Mouse (Mus musculus) bone marrow, adult 2 months (tissue): ENCODE data around the gene CK137956. TPM values are rescaled to one million over a fixed set of nuclear protein-coding genes. Genes with fewer than 3 reads are reported as not detected.

ENCODE experiments used
- H3K27ac ChIP-seq: fragments of 200-500 bp; 2 replicates; pipeline ENCODE4 v1.5.1; 2012; ENCODE audit warnings: low read depth, mild to moderate bottlenecking, control low read depth, inconsistent platforms, low read length; ENCODE audit not compliant: control insufficient read depth, poor library complexity, insufficient read depth
- H3K4me1 ChIP-seq: fragments of 200-500 bp; 2 replicates; pipeline ENCODE4 v1.6.1; 2011; ENCODE audit warnings: low read length; ENCODE audit not compliant: control insufficient read depth, insufficient read depth
- H3K4me3 ChIP-seq: fragments of 200-500 bp; replicated peaks from 2 replicates; pipeline ENCODE3; 2011; ENCODE audit warnings: mild to moderate bottlenecking, low read depth, low read length, control low read depth; ENCODE audit not compliant: control insufficient read depth
- CTCF ChIP-seq: fragments of 200-500 bp; IDR thresholded peaks from 2 replicates; pipeline ENCODE4 v1.5.1; 2011; ENCODE audit warnings: low read length, control low read depth; ENCODE audit not compliant: control insufficient read depth, insufficient read depth
- POLR2A ChIP-seq: fragments of 200-500 bp; IDR thresholded peaks from 2 replicates; pipeline ENCODE4 v1.6.1; 2011; ENCODE audit warnings: low read depth, mild to moderate bottlenecking, control low read depth, low read length, borderline replicate concordance; ENCODE audit not compliant: control insufficient read depth
- WGBS: fragments of 180-500 bp; shearing (Covaris S2); methylation state at CpG from one replicate; pipeline ENCODE4 v1.1.7; 2018; 5-methylcytosine and 5-hydroxymethylcytosine counted together
- polyA plus RNA-seq: library from polyadenylated mRNA; stranded (reverse); fragments of >200 nt; gene quantifications from 2 replicates; pipeline ENCODE4 v1.2.4, GENCODE M21; 2011; ENCODE audit warnings: low replicate concordance; ENCODE audit not compliant: missing spikeins, insufficient read depth, insufficient read length

Gene CK137956
- not detected in 2 replicates for polyA plus RNA-seq

DNA sequence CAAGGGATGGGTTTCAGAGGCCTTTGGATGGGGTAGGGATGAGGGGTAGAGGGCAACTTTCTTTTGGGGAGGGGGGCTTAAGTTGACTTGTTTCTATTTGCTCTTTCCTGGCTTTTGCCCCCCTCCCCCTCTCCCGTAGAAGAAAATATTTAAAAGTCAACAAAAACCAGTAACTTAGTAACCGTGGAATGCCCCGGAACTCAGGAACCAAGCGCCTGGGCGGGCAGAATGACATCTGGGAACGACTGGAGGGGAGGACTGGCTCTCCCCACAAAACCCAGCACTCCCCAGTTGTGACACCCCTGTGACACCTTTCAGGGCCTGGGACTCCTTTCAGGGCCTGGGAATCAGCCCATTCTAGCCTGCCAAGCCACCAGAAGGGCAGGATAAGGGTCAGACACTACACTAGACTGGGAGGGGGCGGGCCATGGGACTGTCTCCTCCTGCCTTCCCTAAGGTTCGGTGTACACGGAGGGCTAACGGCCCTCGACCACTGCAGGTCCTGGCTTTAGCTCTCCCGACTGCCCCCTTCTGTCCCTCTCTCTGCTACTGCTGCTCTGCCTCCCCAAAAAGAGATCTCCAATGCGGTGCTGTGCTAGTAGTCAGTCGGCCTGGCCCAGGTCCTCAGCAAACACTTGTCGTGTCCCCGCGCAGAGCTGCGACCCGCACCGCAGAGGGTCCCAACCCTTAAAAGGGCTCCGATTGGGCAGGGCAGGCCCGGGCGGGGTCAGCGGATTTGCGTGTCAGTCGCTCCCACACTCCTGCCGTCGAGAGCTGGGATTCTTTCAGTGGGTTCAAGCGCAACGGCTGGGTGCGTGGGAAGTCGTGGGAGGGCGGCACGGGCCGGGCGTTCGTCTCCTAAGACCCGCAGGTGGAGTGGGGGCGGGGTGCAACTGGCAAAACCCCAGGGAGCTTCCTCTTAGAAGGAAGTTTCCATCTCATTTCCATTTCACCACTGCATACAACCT, at the start of gene CK137956:
Gene CK137956 (minus strand): TSS at position 51 of the 968 bp plus-strand sequence.
- TF ChIP-seq POLR2A (no peak), CTCF (no peak)
- WGBS: 9% methylated on average over 39 of the region's 39 CpGs
- Histone ChIP-seq H3K27ac (no peak within 1 kb of the TSS), H3K4me3 (no peak within 1 kb of the TSS), H3K4me1 (no peaks in the 10 kb centered on the region)

DNA sequence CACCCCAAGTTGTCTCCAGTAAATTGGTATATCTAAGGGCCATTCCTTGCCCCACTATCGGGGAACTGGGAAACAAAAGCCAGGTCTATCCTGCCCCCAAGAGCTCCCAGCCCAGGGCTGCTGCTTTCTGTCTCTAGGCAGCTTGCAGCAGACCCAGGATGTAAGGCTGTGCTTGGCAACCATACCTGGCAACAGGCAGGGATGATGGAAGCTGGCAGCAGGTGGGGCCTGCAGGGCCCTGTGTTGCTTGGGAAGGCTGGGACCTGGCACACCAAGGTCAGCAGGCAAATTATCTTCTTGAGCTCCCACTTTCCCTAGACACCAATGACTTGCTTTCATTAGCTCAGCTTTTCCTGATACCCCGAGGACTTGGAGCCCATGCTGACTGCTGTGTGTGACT, 48.7 kb upstream of the CK137956 start:
- WGBS: 62% methylated on average over 2 of the region's 2 CpGs
- H3K4me1 ChIP-seq: no peaks in the 10 kb centered on the region
- TF ChIP-seq CTCF: no peak
- TF ChIP-seq POLR2A: no peak
- H3K4me3 ChIP-seq: no peak overlapping the region
- no peak overlapping the region for H3K27ac ChIP-seq

DNA sequence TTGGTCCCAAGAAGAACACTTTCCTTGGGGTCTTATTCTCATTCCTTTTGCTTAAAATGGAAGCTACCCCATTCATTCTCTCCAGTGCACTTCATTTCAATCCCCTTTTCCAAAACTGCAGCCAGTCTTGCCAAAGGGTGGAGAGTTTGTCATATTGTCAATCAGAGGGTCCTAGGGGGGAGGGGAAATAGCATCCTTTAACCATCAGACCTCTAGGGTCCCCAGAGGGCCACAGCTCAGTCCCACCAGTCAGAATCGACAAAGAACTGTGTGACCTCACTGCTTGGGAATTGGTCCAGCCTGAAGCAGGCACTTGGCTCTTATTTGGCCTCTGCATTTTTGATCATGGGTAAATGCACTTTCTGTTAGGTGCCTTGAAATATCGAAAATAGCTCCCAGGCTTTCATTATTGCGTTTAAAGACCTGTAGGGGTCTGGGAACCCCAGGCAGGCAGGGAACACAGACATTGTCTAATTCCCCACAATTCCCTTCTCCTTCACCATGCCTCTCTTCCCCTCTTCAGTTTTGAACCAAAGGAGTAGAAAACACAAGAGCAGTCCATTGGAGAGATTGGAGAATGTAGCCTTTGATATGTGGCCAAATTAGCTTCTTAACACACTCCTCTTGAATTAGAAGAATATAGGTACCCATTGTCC, 34.2 kb upstream of the CK137956 start:
- no peak for TF ChIP-seq CTCF
- no peak for TF ChIP-seq POLR2A
- Histone ChIP-seq H3K27ac (no peak overlapping the region), H3K4me3 (no peak overlapping the region), H3K4me1 (no peaks in the 10 kb centered on the region)
- 54% methylated on average over 3 of the region's 3 CpGs for WGBS

DNA sequence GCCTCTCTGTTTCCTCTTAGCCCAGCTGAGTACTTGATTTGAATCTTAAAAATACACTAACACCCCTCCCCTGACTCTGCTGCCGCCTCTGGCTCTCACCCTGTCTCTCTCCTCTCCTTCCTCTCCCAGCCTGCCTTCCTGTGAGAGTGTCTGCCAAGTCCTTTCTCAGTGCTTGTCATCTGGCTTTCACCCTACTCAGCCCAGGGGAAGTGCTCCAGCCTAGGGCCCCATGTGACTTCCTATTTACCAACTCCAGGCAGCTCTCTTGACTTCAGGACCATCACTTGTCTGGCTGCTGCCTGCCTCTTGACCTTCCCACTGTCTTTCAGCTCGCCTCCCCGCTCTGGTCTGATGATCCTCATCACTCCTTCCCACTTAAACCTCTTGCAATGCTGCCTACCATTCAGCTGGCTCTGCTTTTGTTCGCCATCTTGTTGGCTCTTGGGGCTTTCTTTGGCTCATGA, 31.9 kb upstream of the CK137956 start:
- 51% methylated on average over 4 of the region's 4 CpGs for WGBS
- Histone ChIP-seq H3K27ac (no peak overlapping the region), H3K4me1 (no peaks in the 10 kb centered on the region), H3K4me3 (no peak overlapping the region)
- TF ChIP-seq POLR2A: no peak

DNA sequence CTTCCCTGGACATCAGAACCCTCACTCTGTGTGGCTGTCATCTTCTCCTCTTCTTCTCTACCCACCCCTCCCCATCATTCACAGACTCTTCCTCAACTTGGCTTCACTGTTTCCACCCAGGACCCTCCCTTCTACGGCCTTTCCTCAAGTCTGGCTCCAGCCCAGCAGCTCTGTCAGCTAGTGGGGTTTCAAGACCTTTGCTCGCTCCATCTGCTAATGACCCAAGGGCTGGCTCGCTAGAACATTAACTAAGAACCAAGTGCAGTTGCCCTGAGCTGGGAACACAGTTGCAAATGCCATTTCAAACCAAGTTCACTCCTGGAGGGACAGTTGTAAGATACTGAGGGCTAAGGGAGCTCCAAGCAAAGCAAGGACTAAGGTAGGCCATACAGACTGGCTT, 28.5 kb upstream of the CK137956 start:
- WGBS: 47% methylated on average over 3 of the region's 3 CpGs
- TF ChIP-seq POLR2A: no peak
- TF ChIP-seq CTCF: no peak
- no peak overlapping the region for H3K27ac ChIP-seq
- no peaks in the 10 kb centered on the region for H3K4me1 ChIP-seq
- H3K4me3 ChIP-seq: no peak overlapping the region

DNA sequence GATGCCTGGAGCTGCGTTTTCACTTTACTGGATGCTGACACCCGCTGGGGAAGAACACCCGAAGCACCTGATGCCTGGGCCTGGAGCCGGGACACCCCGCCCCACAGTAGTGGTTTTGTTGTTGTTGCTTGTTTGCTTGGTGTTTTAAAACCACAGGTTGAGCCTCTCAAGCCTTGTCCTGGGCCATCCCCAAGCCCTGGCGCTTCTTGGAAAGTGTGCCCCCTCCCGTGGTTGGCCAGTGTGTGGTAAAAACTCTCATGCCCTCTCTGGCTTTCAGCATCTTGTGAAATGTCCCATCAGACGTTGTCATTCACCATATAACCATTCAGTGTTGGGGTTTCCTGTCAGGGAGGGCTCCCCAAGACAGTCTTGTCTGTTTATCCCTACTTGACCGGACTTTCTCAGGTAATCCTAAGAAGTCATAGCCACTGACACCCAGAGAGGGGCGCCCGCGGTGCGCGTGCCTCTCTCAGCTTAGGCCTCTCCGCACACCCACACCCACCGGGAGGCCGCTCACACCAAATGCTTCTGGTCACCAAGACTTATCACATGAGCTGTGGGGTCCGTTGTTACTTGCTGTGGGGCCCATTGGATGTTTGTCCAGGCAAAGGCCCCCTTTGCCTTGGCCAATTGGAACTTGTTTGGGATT, 18.7 kb upstream of the CK137956 start:
- 9% methylated on average over 18 of the region's 18 CpGs for WGBS
- Histone ChIP-seq H3K4me3 (no peak overlapping the region), H3K4me1 (no peaks in the 10 kb centered on the region), H3K27ac (no peak overlapping the region)
- no peak for TF ChIP-seq POLR2A

DNA sequence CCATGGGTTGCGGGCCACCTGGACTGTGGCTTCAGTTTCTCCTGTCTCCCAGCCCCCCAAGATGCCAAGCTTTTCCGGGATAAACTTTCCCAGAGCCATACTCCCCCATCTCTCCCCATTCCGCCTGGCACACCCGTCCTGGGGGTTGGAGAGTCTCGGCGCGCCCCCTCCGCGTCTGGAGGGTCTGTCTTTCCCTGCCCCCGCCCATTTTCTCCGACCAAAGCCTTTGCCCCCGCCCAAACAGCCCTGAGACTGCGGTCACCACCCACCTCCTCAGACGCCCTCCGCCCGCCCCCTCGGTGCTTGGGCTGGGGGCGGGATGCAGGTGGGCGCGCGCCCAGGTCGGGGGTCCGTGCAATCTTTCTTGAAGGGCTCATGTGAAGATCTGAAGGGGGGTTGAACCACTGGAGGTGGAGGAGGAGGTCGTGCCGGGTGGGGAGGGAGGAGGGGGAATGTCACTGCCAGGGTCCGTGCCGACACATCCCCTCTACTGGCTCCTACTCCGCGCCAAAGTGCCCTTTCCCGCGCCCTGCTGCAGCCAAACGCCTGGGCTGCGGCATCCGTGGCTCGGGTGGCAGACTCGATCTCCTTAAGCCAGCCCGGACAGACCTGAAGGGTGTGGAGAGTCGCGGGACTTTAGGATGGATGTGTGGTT, 17.9 kb upstream of the CK137956 start:
- Histone ChIP-seq H3K4me1 (no peaks in the 10 kb centered on the region), H3K27ac (no peak overlapping the region; the same call in 1 of the 2 replicates), H3K4me3 (no peak overlapping the region)
- 11% methylated on average over 38 of the region's 39 CpGs for WGBS
- TF ChIP-seq CTCF (no peak), POLR2A (no peak)

DNA sequence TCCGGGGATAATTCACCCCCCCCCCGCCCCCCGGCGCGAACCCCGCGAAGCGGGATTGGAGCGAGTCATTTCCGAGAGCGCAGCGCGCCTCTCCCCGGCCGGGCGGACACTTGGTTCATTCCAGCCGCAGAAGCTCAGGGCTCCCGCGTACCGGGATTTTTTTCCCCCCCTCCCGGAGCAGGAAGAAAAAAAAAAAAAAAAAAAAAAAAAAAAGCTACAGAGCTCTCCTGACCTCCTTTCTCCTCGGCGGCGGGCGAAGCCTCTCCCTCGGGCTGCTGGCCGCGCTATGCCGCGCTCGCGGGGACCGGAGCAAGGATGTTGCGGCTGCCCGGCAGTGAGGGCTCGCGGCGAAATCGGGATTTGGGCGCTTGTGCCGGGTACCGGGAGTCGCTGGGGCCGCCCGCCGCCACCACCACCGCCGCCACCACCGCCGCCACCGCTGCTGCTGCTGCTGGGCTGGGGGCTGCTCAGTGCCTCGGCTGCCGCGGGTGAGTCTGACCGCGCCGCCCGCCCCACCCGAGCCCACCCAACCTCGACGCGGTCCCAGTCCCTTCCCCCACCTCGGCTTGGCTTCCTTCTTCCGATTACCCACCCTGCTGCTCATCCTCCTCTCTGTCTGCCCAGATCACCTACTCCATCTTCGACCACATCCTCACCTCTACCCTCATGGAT, 17.2 kb upstream of the CK137956 start, which contains the start of gene Csmd2:
Gene Csmd2 (plus strand): TSS at position 74 of the 672 bp plus-strand sequence.
- Histone ChIP-seq H3K27ac (no peak within 1 kb of the TSS; the same call in 1 of the 2 replicates), H3K4me1 (no peaks in the 10 kb centered on the region), H3K4me3 (no peak within 1 kb of the TSS)
- 2% methylated on average over 49 of the region's 65 CpGs for WGBS
- TF ChIP-seq CTCF: no peak
- no peak for TF ChIP-seq POLR2A
